Mouse (Mus musculus): Measurements from ENCODE around the gene Ubr2.

The Ubr2 gene

DNA sequence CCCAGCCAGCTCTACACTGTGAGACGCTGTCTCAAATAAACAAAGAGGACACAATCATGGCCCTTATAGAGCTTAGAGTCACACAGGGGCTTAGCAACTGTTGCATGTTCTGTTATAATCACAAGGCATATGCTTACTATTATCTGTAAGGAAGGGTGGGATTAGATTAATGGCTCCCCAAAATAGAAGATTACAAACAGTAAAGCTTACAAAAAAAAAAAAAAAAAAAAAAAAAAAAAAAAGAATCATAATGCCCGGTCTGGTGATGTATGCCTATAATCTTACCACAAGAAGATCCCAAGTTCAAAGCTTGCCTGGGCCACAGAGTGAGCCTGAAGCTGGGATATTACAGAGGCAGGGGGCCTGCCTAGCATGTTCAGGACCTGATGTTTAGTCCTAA is 130.0 kb downstream of the Ubr2 start:
- no peak for DNase-seq (ENCODE audit: low read depth, low spot score)

DNA sequence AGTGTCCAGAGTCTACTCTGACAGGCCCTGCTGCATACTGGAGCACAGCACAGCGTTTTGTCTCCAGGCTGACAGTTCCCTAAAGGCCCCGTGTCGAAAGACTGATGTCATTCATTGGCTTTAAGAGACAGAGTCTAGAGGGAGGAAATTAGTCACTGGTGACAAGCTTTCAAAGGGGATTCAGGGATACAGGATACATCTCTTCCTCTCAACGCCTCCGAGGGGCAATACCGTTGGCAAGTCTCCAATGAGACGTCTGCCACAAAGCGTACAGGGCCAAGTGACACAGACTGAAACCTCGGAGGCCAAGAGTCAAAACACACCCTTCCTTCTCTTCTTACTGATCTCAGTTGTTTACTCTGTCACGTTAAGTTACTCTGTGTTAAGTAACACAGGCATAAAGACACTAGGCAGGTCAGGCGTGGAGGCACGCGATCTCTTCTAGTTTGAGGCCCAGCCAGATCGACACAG is 130.5 kb downstream of the Ubr2 start:
- DNase-seq (ENCODE audit: low read depth, low spot score): no peak
